Mouse (Mus musculus): ENCODE measurements around the gene Grid1.

DNA sequence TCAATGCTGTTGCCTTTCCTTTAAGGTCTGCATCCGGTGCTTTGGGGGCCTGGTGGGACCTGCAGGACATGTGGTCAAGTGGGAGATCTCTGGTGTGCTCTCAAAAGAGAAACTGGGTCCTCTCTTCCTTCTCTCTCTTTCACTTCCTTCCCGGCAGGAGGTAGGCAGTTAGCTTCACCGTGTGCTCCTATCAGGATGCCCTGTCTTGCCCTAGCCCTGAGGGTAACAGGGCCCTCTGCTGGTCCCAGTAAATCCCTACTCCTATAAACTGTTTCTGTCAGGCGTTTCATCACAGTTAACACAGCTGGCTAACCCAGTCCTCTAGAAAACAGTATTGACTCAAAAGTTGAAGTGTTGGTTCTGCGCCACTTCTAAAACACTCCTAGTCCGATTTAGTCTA is 9.9 kb downstream of the Grid1 start:
- TF ChIP-seq CTCF (IDR thresholded peaks at IDR 0.05; ENCODE audit: insufficient read depth, low read length) (no peak), POLR2A (IDR thresholded peaks at IDR 0.05; ENCODE audit: borderline replicate concordance, extremely low read depth, low read depth, low read length) (no peak)
